Mouse (Mus musculus) c-Kit-positive CD71-positive TER-119-negative erythroid progenitor cells, embryonic 14.5 days (primary cell): Measurements from ENCODE around the gene Olfr731.

ENCODE experiments used
- DNase-seq: peaks from one replicate; pipeline ENCODE4 v3.0.0-alpha.2; 2013; ENCODE audit warnings: low read depth

Gene Olfr731

DNA sequence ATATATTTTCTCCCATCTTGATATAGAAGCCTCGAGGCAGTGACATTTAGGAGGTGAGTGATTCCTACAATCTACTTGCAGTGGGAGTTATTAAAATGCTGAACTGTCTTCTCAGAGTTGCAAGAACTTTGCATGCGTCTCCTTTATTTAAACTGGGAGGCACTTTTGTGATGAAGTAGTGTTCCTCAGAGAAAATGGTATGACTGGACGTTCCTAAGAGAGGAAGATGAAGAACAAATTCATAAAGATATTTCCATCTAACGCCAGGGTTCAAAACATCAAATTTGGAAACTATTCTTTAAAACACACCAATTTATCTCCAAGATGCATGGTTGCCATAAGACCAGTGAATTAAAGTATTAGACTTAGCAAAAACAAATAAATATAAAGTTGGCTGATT, at the start of gene Olfr731:
Gene Olfr731, minus strand, starts transcription at position 101 of the 400 bp plus-strand sequence.
- no peak for DNase-seq

- DNase-seq: no peak
Observed at GRCm38 (mm10) chr14:50284106-50284505, 42.4 kb upstream of the Olfr731 start, which contains the start of gene Olfr732. TSS of gene Olfr732 (minus strand) at chr14:50284206.

- DNase-seq: no peak
Observed at GRCm38 (mm10) chr14:50188098-50188497, 53.6 kb downstream of the Olfr731 start, which contains the start of gene Olfr730. TSS of gene Olfr730 (minus strand) at chr14:50188198.
